Mouse (Mus musculus): Measurements from ENCODE around the gene Trpm6. TPM values are rescaled to one million over a fixed set of nuclear protein-coding genes. Genes with fewer than 3 reads are reported as not detected.

Trpm6 gene
- total and polyA plus RNA-seq, 2 experiments from 2014 or later: 0.20 TPM; not detected in 1

- DNase-seq (ENCODE audit: low spot score) (no peak), ATAC-seq (ENCODE audit: insufficient read depth, low read depth) (no peak)
- H3K9me3 ChIP-seq (replicated peaks; ENCODE audit: control insufficient read depth, low read length): no peaks in the 10 kb centered on the region
- H3K27me3 ChIP-seq (ENCODE audit: control insufficient read depth, insufficient read depth, low read length): no peaks in the 10 kb centered on the region
- H3K36me3 ChIP-seq (replicated peaks; ENCODE audit: control insufficient read depth, insufficient read depth, low read length): no peaks in the 10 kb centered on the region
- no peak overlapping the region for H3K4me2 ChIP-seq (ENCODE audit: low read depth, low read length)
- no peak overlapping the region for H3K27ac ChIP-seq (ENCODE audit: low read depth)
- H3K9ac ChIP-seq (replicated peaks; ENCODE audit: low read depth, low read length): no peak overlapping the region
- H3K4me3 ChIP-seq (ENCODE audit: low read depth, low read length): no peak overlapping the region
- H3K4me1 ChIP-seq (ENCODE audit: control insufficient read depth, insufficient read depth): no peaks in the 10 kb centered on the region
- WGBS: 56% methylated on average over 4 of the region's 4 CpGs
- TF ChIP-seq EP300 (IDR thresholded peaks at IDR 0.05; ENCODE audit: low read depth): no peak
- TF ChIP-seq CTCF (IDR thresholded peaks at IDR 0.05; ENCODE audit: low read depth): no peak
Measured at GRCm38 (mm10) chr19:18879264-18879663, 129.5 kb downstream of the Trpm6 start.

- no peak for DNase-seq (ENCODE audit: low spot score)
- 78% methylated on average over 5 of the region's 5 CpGs for WGBS
- TF ChIP-seq CTCF (IDR thresholded peaks at IDR 0.05; ENCODE audit: low read depth) (no peak), EP300 (IDR thresholded peaks at IDR 0.05; ENCODE audit: low read depth) (no peak)
Measured at GRCm38 (mm10) chr19:18881162-18881561, 131.4 kb downstream of the Trpm6 start.

GRCm38 (mm10) chr19:18887646-18888407 is 138.0 kb downstream of the Trpm6 start:
- H3K4me2 ChIP-seq (ENCODE audit: low read depth, low read length): no peak overlapping the region
- ATAC-seq (ENCODE audit: insufficient read depth, low read depth): no peak
- 60% methylated on average over 11 of the region's 11 CpGs for WGBS
- H3K9ac ChIP-seq (replicated peaks; ENCODE audit: low read depth, low read length): no peak overlapping the region
- no peak for DNase-seq (ENCODE audit: low spot score)
- no peaks in the 10 kb centered on the region for H3K27me3 ChIP-seq (ENCODE audit: control insufficient read depth, insufficient read depth, low read length)
- no peak overlapping the region for H3K4me3 ChIP-seq (ENCODE audit: low read depth, low read length)
- no peak overlapping the region for H3K27ac ChIP-seq (ENCODE audit: low read depth)
- TF ChIP-seq CTCF (IDR thresholded peaks at IDR 0.05; ENCODE audit: low read depth): no peak
- H3K4me1 ChIP-seq (ENCODE audit: control insufficient read depth, insufficient read depth): peaks cover 5% of the 10 kb centered on the region; the same call in 1 of the 2 replicates
- no peaks in the 10 kb centered on the region for H3K36me3 ChIP-seq (replicated peaks; ENCODE audit: control insufficient read depth, insufficient read depth, low read length)
- no peaks in the 10 kb centered on the region for H3K9me3 ChIP-seq (replicated peaks; ENCODE audit: control insufficient read depth, low read length)

More at GRCm38 (mm10) chr19:18881162-18881561, 131.4 kb downstream of the Trpm6 start:
- Histone ChIP-seq H3K9me3 (replicated peaks; ENCODE audit: control insufficient read depth, low read length) (no peaks in the 10 kb centered on the region), H3K9ac (replicated peaks; ENCODE audit: low read depth, low read length) (no peak overlapping the region), H3K4me1 (ENCODE audit: control insufficient read depth, insufficient read depth) (no peaks in the 10 kb centered on the region), H3K27me3 (ENCODE audit: control insufficient read depth, insufficient read depth, low read length) (no peaks in the 10 kb centered on the region), H3K4me3 (ENCODE audit: low read depth, low read length) (no peak overlapping the region), H3K4me2 (ENCODE audit: low read depth, low read length) (no peak overlapping the region), H3K27ac (ENCODE audit: low read depth) (no peak overlapping the region), H3K36me3 (replicated peaks; ENCODE audit: control insufficient read depth, insufficient read depth, low read length) (no peaks in the 10 kb centered on the region)
- ATAC-seq (ENCODE audit: insufficient read depth, low read depth): no peak

GRCm38 (mm10) chr19:18888491-18889116 is 138.8 kb downstream of the Trpm6 start:
- WGBS: 40% methylated on average over 13 of the region's 13 CpGs
- Histone ChIP-seq H3K27me3 (ENCODE audit: control insufficient read depth, insufficient read depth, low read length) (no peaks in the 10 kb centered on the region), H3K9me3 (replicated peaks; ENCODE audit: control insufficient read depth, low read length) (no peaks in the 10 kb centered on the region), H3K4me1 (ENCODE audit: control insufficient read depth, insufficient read depth) (peaks cover 5% of the 10 kb centered on the region; the same call in 1 of the 2 replicates), H3K36me3 (replicated peaks; ENCODE audit: control insufficient read depth, insufficient read depth, low read length) (no peaks in the 10 kb centered on the region), H3K4me2 (ENCODE audit: low read depth, low read length) (peak overlapping the region; percentile 58), H3K27ac (ENCODE audit: low read depth) (no peak overlapping the region), H3K4me3 (ENCODE audit: low read depth, low read length) (peak overlapping the region; percentile 36), H3K9ac (replicated peaks; ENCODE audit: low read depth, low read length) (no peak overlapping the region; the same call in 1 of the 2 replicates)
- TF ChIP-seq EP300 (IDR thresholded peaks at IDR 0.05; ENCODE audit: low read depth) (no peak), CTCF (IDR thresholded peaks at IDR 0.05; ENCODE audit: low read depth) (no peak)
- DNase-seq (ENCODE audit: low spot score): no peak
- no peak for ATAC-seq (ENCODE audit: insufficient read depth, low read depth)

GRCm38 (mm10) chr19:18889117-18889627 is 139.4 kb downstream of the Trpm6 start:
- H3K4me3 ChIP-seq (ENCODE audit: low read depth, low read length): peak overlapping the region; percentile 36
- H3K36me3 ChIP-seq (replicated peaks; ENCODE audit: control insufficient read depth, insufficient read depth, low read length): no peaks in the 10 kb centered on the region
- H3K4me1 ChIP-seq (ENCODE audit: control insufficient read depth, insufficient read depth): peaks cover 5% of the 10 kb centered on the region; the same call in 1 of the 2 replicates
- peak overlapping the region; percentile 58 for H3K4me2 ChIP-seq (ENCODE audit: low read depth, low read length)
- H3K9me3 ChIP-seq (replicated peaks; ENCODE audit: control insufficient read depth, low read length): no peaks in the 10 kb centered on the region
- no peak overlapping the region; the same call in 1 of the 2 replicates for H3K9ac ChIP-seq (replicated peaks; ENCODE audit: low read depth, low read length)
- no peaks in the 10 kb centered on the region for H3K27me3 ChIP-seq (ENCODE audit: control insufficient read depth, insufficient read depth, low read length)
- TF ChIP-seq EP300 (IDR thresholded peaks at IDR 0.05; ENCODE audit: low read depth) (no peak), CTCF (IDR thresholded peaks at IDR 0.05; ENCODE audit: low read depth) (no peak)
- no peak overlapping the region for H3K27ac ChIP-seq (ENCODE audit: low read depth)
- WGBS: 21% methylated on average over 11 of the region's 11 CpGs
- ATAC-seq (ENCODE audit: insufficient read depth, low read depth) (no peak), DNase-seq (ENCODE audit: low spot score) (no peak)

All from heart, postnatal 0 days (tissue).